Mouse (Mus musculus): ENCODE measurements around the gene 1700003E16Rik. TPM values are rescaled to one million over a fixed set of nuclear protein-coding genes. Genes with fewer than 3 reads are reported as not detected.

Gene 1700003E16Rik
- polyA plus RNA-seq, 1 experiment from 2014 or later: 7.5 TPM

GRCm38 (mm10) chr6:83179390-83180117 lies 23.4 kb downstream of the 1700003E16Rik start:
- Histone ChIP-seq H3K4me1 (replicated peaks; ENCODE audit: control insufficient read depth, insufficient read depth, low read length) (peaks cover 21% of the 10 kb centered on the region; the same call in 1 of the 2 replicates), H3K27me3 (ENCODE audit: control insufficient read depth, insufficient read depth, low read length) (no peaks in the 10 kb centered on the region), H3K4me3 (replicated peaks; ENCODE audit: low read length) (peak overlapping the region; percentile 50), H3K4me2 (replicated peaks) (peak overlapping the region; percentile 70), H3K9me3 (ENCODE audit: control insufficient read depth, low read length) (no peaks in the 10 kb centered on the region), H3K27ac (peak overlapping the region; percentile 23; the same call in 1 of the 2 replicates), H3K36me3 (replicated peaks; ENCODE audit: control insufficient read depth, insufficient read depth) (peaks cover 25% of the 10 kb centered on the region), H3K9ac (peak overlapping the region; percentile 76)
- WGBS: 11% methylated on average over 12 of the region's 12 CpGs
- peak; percentile 90 for ATAC-seq (ENCODE audit: low FRiP score)
- peak; percentile 67 for DNase-seq (ENCODE audit: low spot score)

- Histone ChIP-seq H3K4me3 (replicated peaks; ENCODE audit: low read length) (peak overlapping the region; percentile 50), H3K27me3 (ENCODE audit: control insufficient read depth, insufficient read depth, low read length) (no peaks in the 10 kb centered on the region), H3K27ac (no peak overlapping the region), H3K9me3 (ENCODE audit: control insufficient read depth, low read length) (no peaks in the 10 kb centered on the region), H3K36me3 (replicated peaks; ENCODE audit: control insufficient read depth, insufficient read depth) (peaks cover 32% of the 10 kb centered on the region), H3K4me2 (replicated peaks) (peak overlapping the region; percentile 70), H3K9ac (peak overlapping the region; percentile 76; the same call in 1 of the 2 replicates), H3K4me1 (replicated peaks; ENCODE audit: control insufficient read depth, insufficient read depth, low read length) (peaks cover 26% of the 10 kb centered on the region)
- ATAC-seq (ENCODE audit: low FRiP score) (no peak), DNase-seq (ENCODE audit: low spot score) (no peak)
- 87% methylated on average over 6 of the region's 6 CpGs for WGBS
Measured at GRCm38 (mm10) chr6:83180605-83181004, 24.4 kb downstream of the 1700003E16Rik start.

- ATAC-seq (ENCODE audit: low FRiP score): no peak
- Histone ChIP-seq H3K9me3 (ENCODE audit: control insufficient read depth, low read length) (no peaks in the 10 kb centered on the region), H3K4me1 (replicated peaks; ENCODE audit: control insufficient read depth, insufficient read depth, low read length) (peaks cover 38% of the 10 kb centered on the region), H3K27ac (no peak overlapping the region; the same call in 1 of the 2 replicates), H3K4me2 (replicated peaks) (no peak overlapping the region), H3K27me3 (ENCODE audit: control insufficient read depth, insufficient read depth, low read length) (no peaks in the 10 kb centered on the region), H3K4me3 (replicated peaks; ENCODE audit: low read length) (no peak overlapping the region), H3K36me3 (replicated peaks; ENCODE audit: control insufficient read depth, insufficient read depth) (peaks cover 54% of the 10 kb centered on the region), H3K9ac (no peak overlapping the region)
- WGBS: 87% methylated on average over 3 of the region's 3 CpGs
- DNase-seq (ENCODE audit: low spot score): no peak
Measured at GRCm38 (mm10) chr6:83184858-83185435, 28.7 kb downstream of the 1700003E16Rik start.

GRCm38 (mm10) chr6:83185895-83186861 lies 30.0 kb downstream of the 1700003E16Rik start:
- peaks cover 66% of the 10 kb centered on the region for H3K36me3 ChIP-seq (replicated peaks; ENCODE audit: control insufficient read depth, insufficient read depth)
- H3K9ac ChIP-seq: peak overlapping the region; percentile 75
- peak overlapping the region; percentile 91 for H3K27ac ChIP-seq
- H3K4me1 ChIP-seq (replicated peaks; ENCODE audit: control insufficient read depth, insufficient read depth, low read length): peaks cover 28% of the 10 kb centered on the region
- H3K27me3 ChIP-seq (ENCODE audit: control insufficient read depth, insufficient read depth, low read length): no peaks in the 10 kb centered on the region
- peak; percentile 94 for ATAC-seq (ENCODE audit: low FRiP score)
- H3K4me3 ChIP-seq (replicated peaks; ENCODE audit: low read length): peak overlapping the region; percentile 48
- peak; percentile 84 for DNase-seq (ENCODE audit: low spot score)
- no peaks in the 10 kb centered on the region for H3K9me3 ChIP-seq (ENCODE audit: control insufficient read depth, low read length)
- H3K4me2 ChIP-seq (replicated peaks): peak overlapping the region; percentile 71
- WGBS: 5% methylated on average over 25 of the region's 25 CpGs

- Histone ChIP-seq H3K9ac (peak overlapping the region; percentile 75), H3K4me1 (replicated peaks; ENCODE audit: control insufficient read depth, insufficient read depth, low read length) (peaks cover 28% of the 10 kb centered on the region), H3K4me3 (replicated peaks; ENCODE audit: low read length) (peak overlapping the region; percentile 48), H3K27me3 (ENCODE audit: control insufficient read depth, insufficient read depth, low read length) (no peaks in the 10 kb centered on the region), H3K9me3 (ENCODE audit: control insufficient read depth, low read length) (no peaks in the 10 kb centered on the region), H3K4me2 (replicated peaks) (peak overlapping the region; percentile 71), H3K36me3 (replicated peaks; ENCODE audit: control insufficient read depth, insufficient read depth) (peaks cover 74% of the 10 kb centered on the region), H3K27ac (peak overlapping the region; percentile 91)
- ATAC-seq (ENCODE audit: low FRiP score) (no peak), DNase-seq (ENCODE audit: low spot score) (no peak)
- 74% methylated on average over 2 of the region's 2 CpGs for WGBS
Measured at GRCm38 (mm10) chr6:83186946-83187345, 30.7 kb downstream of the 1700003E16Rik start.

- Histone ChIP-seq H3K9ac (no peak overlapping the region), H3K27ac (no peak overlapping the region), H3K4me3 (replicated peaks; ENCODE audit: low read length) (no peak overlapping the region), H3K27me3 (ENCODE audit: control insufficient read depth, insufficient read depth, low read length) (no peaks in the 10 kb centered on the region), H3K4me1 (replicated peaks; ENCODE audit: control insufficient read depth, insufficient read depth, low read length) (peaks cover under 1% of the 10 kb centered on the region; the same call in 1 of the 2 replicates), H3K4me2 (replicated peaks) (no peak overlapping the region), H3K36me3 (replicated peaks; ENCODE audit: control insufficient read depth, insufficient read depth) (peaks cover 98% of the 10 kb centered on the region), H3K9me3 (ENCODE audit: control insufficient read depth, low read length) (no peaks in the 10 kb centered on the region)
- ATAC-seq (ENCODE audit: low FRiP score) (no peak), DNase-seq (ENCODE audit: low spot score) (no peak)
- WGBS: 93% methylated on average over 7 of the region's 7 CpGs
Measured at GRCm38 (mm10) chr6:83193571-83193970, 37.4 kb downstream of the 1700003E16Rik start.

DNA sequence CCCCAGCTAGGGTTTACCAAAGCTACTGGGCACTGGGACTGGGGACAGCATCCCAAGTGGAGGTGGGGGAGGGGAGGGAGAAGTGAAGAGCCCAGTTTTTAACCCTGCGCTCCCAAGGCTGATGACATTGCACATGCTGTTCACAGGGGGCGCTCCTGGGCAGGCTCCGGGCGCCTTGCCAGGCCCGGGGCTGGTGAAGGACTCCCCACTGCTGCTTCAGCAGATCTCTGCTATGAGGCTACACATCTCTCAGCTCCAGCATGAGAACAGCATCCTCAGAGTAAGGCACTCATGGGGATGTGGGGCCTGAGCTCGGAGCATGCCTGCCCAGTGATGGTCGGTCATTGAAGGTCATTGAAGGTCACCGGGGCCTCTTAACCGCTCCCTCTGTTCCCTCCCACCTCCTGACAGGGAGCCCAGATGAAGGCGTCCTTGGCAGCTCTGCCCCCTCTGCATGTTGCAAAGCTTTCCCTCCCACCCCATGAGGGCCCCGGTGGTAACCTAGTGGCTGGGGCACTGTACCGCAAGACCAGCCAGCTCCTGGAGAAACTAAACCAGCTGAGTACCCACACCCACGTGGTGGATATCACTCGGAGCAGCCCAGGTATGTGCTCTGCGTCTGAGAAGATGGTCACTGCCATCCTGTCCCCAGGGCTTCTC lies 41.3 kb downstream of the 1700003E16Rik start:
- Histone ChIP-seq H3K27ac (no peak overlapping the region), H3K4me1 (replicated peaks; ENCODE audit: control insufficient read depth, insufficient read depth, low read length) (no peaks in the 10 kb centered on the region), H3K4me2 (replicated peaks) (no peak overlapping the region), H3K9me3 (ENCODE audit: control insufficient read depth, low read length) (no peaks in the 10 kb centered on the region), H3K27me3 (ENCODE audit: control insufficient read depth, insufficient read depth, low read length) (no peaks in the 10 kb centered on the region), H3K36me3 (replicated peaks; ENCODE audit: control insufficient read depth, insufficient read depth) (peaks cover 93% of the 10 kb centered on the region), H3K4me3 (replicated peaks; ENCODE audit: low read length) (no peak overlapping the region), H3K9ac (no peak overlapping the region)
- ATAC-seq (ENCODE audit: low FRiP score) (peak; percentile 14), DNase-seq (ENCODE audit: low spot score) (peak; percentile 65)
- WGBS: 43% methylated on average over 15 of the region's 15 CpGs

GRCm38 (mm10) chr6:83203320-83203719 lies 47.1 kb downstream of the 1700003E16Rik start:
- 88% methylated on average over 4 of the region's 4 CpGs for WGBS
- H3K27ac ChIP-seq: no peak overlapping the region
- no peak overlapping the region for H3K4me3 ChIP-seq (replicated peaks; ENCODE audit: low read length)
- H3K4me2 ChIP-seq (replicated peaks): no peak overlapping the region
- DNase-seq (ENCODE audit: low spot score): no peak
- no peak overlapping the region for H3K9ac ChIP-seq
- H3K27me3 ChIP-seq (ENCODE audit: control insufficient read depth, insufficient read depth, low read length): no peaks in the 10 kb centered on the region
- no peaks in the 10 kb centered on the region for H3K4me1 ChIP-seq (replicated peaks; ENCODE audit: control insufficient read depth, insufficient read depth, low read length)
- H3K9me3 ChIP-seq (ENCODE audit: control insufficient read depth, low read length): no peaks in the 10 kb centered on the region
- ATAC-seq (ENCODE audit: low FRiP score): no peak
- peaks cover 34% of the 10 kb centered on the region for H3K36me3 ChIP-seq (replicated peaks; ENCODE audit: control insufficient read depth, insufficient read depth)

Measured in hindbrain, embryonic 14.5 days (tissue).